Mouse (Mus musculus) heart, postnatal 0 days (tissue): ENCODE data around the gene Cdc42ep2. TPM values are rescaled to one million over a fixed set of nuclear protein-coding genes. Genes with fewer than 3 reads are reported as not detected.
A peak's percentile ranks its signal among the peaks of the same experiment; 100 is the strongest.

ENCODE experiments used
- ATAC-seq: fragments of 200-750 bp; cut with Nextera tagmentation; 2 replicates; pipeline ENCODE4 v1.8.0; 2017; ENCODE audit warnings: low read depth, moderate number of reproducible peaks, moderate library complexity; ENCODE audit not compliant: insufficient read depth
- DNase-seq: peaks from one replicate; pipeline ENCODE4 v3.0.0-alpha.2; 2016; ENCODE audit warnings: low spot score
- H3K27ac ChIP-seq: fragments of 300-500 bp; sonication (generic); 2 replicates; pipeline ENCODE4 v1.5.1; 2014; ENCODE audit warnings: low read depth, mild to moderate bottlenecking
- H3K27me3 ChIP-seq: fragments of 300-500 bp; sonication (generic); 2 replicates; pipeline ENCODE4 v1.6.1; 2014; ENCODE audit warnings: low read length, mixed read lengths; ENCODE audit not compliant: control insufficient read depth, insufficient read depth
- H3K36me3 ChIP-seq: fragments of 300-500 bp; sonication (generic); replicated peaks from 2 replicates; pipeline ENCODE4 v1.6.1; 2014; ENCODE audit warnings: low read length, mixed read lengths; ENCODE audit not compliant: control insufficient read depth, insufficient read depth
- H3K4me1 ChIP-seq: fragments of 300-500 bp; sonication (generic); 2 replicates; pipeline ENCODE4 v1.6.1; 2014; ENCODE audit warnings: antibody characterized with exemption; ENCODE audit not compliant: control insufficient read depth, insufficient read depth
- H3K4me2 ChIP-seq: fragments of 300-500 bp; sonication (generic); 2 replicates; pipeline ENCODE4 v1.6.1; 2014; ENCODE audit warnings: low read depth, mild to moderate bottlenecking, low read length, moderate library complexity
- H3K4me3 ChIP-seq: fragments of 300-500 bp; sonication (generic); 2 replicates; pipeline ENCODE4 v1.5.1; 2014; ENCODE audit warnings: low read depth, low read length
- H3K9ac ChIP-seq: fragments of 300-500 bp; sonication (generic); replicated peaks from 2 replicates; pipeline ENCODE4 v1.6.1; 2014; ENCODE audit warnings: low read depth, low read length, mixed read lengths
- H3K9me3 ChIP-seq: fragments of 300-500 bp; sonication (generic); replicated peaks from 2 replicates; pipeline ENCODE4 v1.6.1; 2016; ENCODE audit warnings: low read length; ENCODE audit not compliant: control insufficient read depth
- CTCF ChIP-seq: IDR thresholded peaks from 2 replicates; pipeline ENCODE4 v1.5.1; 2016; ENCODE audit warnings: antibody characterized with exemption, control low read depth, low read depth
- EP300 ChIP-seq: IDR thresholded peaks from 2 replicates; pipeline ENCODE4 v1.6.1; 2016; ENCODE audit warnings: antibody characterized with exemption, low read depth
- WGBS: fragments of 180-500 bp; shearing (Covaris S2); extraction: QIAGEN DNeasy Blood & Tissue Kit; methylation state at CpG from one replicate; pipeline ENCODE4 v1.1.7; 2014; 5-methylcytosine and 5-hydroxymethylcytosine counted together
- polyA plus RNA-seq: library from polyadenylated mRNA; unstranded; fragments of >200 nt; fragmentation: Nextera tagmentation; extraction: Ambion mirVana; gene quantifications from 2 replicates; pipeline ENCODE4 v1.2.1, GENCODE M21; 2015
- total RNA-seq: library from RNA; depleted of rRNA; stranded (reverse); fragments of >200 nt; gene quantifications from 2 replicates; pipeline ENCODE4 v1.2.3, GENCODE M21; 2014; ENCODE audit warnings: low replicate concordance

Gene Cdc42ep2
- total and polyA plus RNA-seq, 2 experiments from 2014 or later, result 8.8 to 17.4 TPM

DNA sequence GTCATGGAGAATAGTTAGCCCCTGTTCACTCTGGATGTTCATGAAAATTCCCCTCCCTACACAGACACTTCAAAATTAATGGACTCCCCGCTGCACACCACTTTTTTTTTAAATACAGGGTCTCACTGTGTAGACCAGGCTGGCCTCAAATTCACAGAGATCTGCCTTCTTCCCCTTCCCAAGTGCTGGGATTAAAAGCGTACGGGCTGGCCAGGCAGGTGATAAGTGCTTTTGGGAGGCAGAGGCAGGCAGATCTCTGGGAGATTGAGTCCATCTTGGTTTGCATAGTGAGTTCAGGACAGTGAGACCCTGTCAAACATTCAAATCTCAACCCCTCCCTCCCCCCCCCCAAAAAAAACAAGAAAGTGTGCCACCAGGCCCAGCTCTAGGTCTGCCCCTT, 1.7 kb downstream of the Cdc42ep2 start:
- TF ChIP-seq EP300, result no peak
- peak overlapping the region; percentile 15; the same call in 1 of the 2 replicates for H3K9ac ChIP-seq
- H3K9me3 ChIP-seq, result no peaks in the 10 kb centered on the region
- H3K4me1 ChIP-seq, result peaks cover 4% of the 10 kb centered on the region; the same call in 1 of the 2 replicates
- ATAC-seq, result no peak
- H3K4me2 ChIP-seq, result peak overlapping the region; percentile 87
- H3K36me3 ChIP-seq, result peaks cover 12% of the 10 kb centered on the region
- peak overlapping the region; percentile 26 for H3K4me3 ChIP-seq
- no peaks in the 10 kb centered on the region for H3K27me3 ChIP-seq
- WGBS, result 93% methylated on average over 3 of the region's 3 CpGs
- DNase-seq, result no peak
- H3K27ac ChIP-seq, result peak overlapping the region; percentile 64

DNA sequence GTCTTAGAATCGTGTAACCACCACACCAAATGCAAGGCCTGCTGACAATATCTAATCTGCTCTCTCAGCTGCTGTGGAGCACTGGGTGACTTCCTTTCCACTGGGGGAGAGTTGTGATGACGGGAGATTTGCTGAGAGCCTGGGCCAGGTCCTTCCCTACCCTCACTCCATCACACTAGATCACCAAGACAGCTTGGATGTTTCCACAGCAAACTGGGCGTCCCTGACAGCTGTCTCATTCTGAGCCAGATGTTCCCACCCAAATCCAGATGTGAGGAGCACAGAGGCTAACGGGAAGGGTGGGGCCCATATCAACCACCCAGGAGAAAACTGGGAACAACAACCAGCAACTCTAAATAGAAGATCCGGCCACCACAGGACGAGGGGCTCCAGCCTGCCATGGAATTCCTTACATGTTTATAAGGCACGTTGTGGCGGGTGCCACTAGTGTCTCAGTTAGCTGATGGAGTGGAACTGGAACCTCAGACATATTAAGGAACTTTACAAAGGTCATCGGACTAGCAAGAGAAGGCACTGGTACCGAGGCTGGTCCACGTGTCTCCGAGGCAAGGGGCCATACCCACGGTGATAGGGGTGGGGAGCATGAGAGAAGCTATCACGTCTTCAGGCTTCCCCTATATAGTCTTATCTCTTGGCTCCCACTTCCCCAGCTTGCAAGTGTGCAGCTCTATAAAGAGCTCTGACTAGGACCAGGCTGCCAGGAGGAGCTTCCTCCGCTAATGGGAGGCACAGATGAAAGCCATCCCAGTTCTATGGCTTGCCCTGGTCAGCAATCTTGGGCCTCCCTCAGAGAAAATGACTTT, 2.3 kb downstream of the Cdc42ep2 start:
- H3K36me3 ChIP-seq, result peaks cover 19% of the 10 kb centered on the region
- DNase-seq, result peak; percentile 22
- H3K9me3 ChIP-seq, result no peaks in the 10 kb centered on the region
- H3K27ac ChIP-seq, result peak overlapping the region; percentile 64
- peak overlapping the region; percentile 26 for H3K4me3 ChIP-seq
- peak overlapping the region; percentile 87 for H3K4me2 ChIP-seq
- no peaks in the 10 kb centered on the region for H3K27me3 ChIP-seq
- no peak for ATAC-seq
- peaks cover 4% of the 10 kb centered on the region; the same call in 1 of the 2 replicates for H3K4me1 ChIP-seq
- TF ChIP-seq EP300 (no peak), CTCF (no peak)
- 31% methylated on average over 15 of the region's 15 CpGs for WGBS
- peak overlapping the region; percentile 15 for H3K9ac ChIP-seq

DNA sequence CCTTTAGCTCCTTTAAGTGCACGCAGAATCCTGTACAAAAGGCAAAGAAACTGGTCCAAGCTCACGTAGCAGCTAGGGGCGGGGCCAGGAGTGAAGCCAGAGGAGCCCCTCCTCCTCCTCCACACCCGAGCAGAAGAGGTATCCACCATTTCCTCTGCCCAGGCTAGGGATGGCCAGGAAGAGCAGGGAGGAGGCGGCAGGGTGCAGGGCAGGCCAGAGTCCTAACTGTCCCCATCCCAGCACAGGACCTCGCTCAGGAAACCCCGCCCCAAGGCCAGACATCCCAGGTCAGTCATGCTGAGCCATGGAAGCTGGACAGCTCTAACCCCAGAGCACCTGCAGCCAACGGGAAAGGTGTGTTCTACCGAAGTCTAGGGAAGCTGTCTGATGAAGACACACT, 2.9 kb downstream of the Cdc42ep2 start:
- ATAC-seq (no peak; the same call in 1 of the 2 replicates), DNase-seq (peak; percentile 30)
- Histone ChIP-seq H3K4me1 (peaks cover 4% of the 10 kb centered on the region; the same call in 1 of the 2 replicates), H3K4me3 (peak overlapping the region; percentile 26; the same call in 1 of the 2 replicates), H3K9me3 (no peaks in the 10 kb centered on the region), H3K36me3 (peaks cover 24% of the 10 kb centered on the region), H3K27me3 (no peaks in the 10 kb centered on the region), H3K9ac (no peak overlapping the region; the same call in 1 of the 2 replicates), H3K4me2 (peak overlapping the region; percentile 87), H3K27ac (peak overlapping the region; percentile 64)
- TF ChIP-seq CTCF, result no peak
- TF ChIP-seq EP300, result no peak
- 32% methylated on average over 9 of the region's 9 CpGs for WGBS

DNA sequence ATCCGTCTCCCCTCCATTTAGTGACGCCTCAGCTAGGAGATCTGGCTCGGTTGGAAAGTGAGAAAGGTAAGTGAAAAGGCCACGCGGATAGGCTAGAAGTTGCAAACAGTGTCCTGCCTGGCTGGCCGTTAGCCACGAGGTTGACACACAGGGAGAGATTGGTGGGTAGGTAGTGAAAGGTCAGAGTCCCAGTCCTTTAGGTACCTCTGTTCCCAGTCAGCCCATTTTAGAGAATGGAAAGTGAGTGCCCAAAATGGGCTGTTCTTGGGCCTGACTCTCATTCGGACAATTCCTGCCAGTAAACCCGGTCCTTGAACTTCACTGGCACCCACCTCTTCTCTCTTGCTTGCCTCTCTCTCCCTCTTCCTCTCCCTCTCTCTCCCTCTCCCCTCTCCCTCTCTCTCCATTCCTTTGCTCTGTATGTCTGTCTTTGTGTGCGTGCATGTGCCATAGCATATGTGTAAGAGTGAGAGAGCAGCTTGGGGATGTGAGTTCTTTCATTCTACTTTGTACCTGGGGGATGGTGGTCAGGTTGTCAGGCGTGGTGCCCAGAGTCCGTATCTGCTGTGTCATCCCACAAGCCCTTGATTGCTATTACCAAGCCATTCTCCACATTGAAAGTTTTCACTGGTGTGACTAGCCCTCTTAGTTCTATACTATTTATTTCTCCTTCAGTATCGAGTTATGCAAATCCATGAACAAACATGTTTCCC, 11.5 kb downstream of the Cdc42ep2 start, which contains the start of gene Dpf2:
Dpf2 (minus strand) TSS at position 4 of the 713 bp plus-strand sequence.
- Histone ChIP-seq H3K27ac (peak within 1 kb of the TSS; percentile 88), H3K4me3 (peak within 1 kb of the TSS; percentile 82), H3K4me1 (peaks cover 25% of the 10 kb centered on the region), H3K9me3 (no peaks in the 10 kb centered on the region), H3K27me3 (no peaks in the 10 kb centered on the region), H3K36me3 (peaks cover 31% of the 10 kb centered on the region), H3K4me2 (peak within 1 kb of the TSS; percentile 82), H3K9ac (peak within 1 kb of the TSS; percentile 93)
- ATAC-seq, result peak; percentile 14
- TF ChIP-seq CTCF, result no peak
- TF ChIP-seq EP300, result no peak
- 15% methylated on average over 13 of the region's 13 CpGs for WGBS
- no peak for DNase-seq

DNA sequence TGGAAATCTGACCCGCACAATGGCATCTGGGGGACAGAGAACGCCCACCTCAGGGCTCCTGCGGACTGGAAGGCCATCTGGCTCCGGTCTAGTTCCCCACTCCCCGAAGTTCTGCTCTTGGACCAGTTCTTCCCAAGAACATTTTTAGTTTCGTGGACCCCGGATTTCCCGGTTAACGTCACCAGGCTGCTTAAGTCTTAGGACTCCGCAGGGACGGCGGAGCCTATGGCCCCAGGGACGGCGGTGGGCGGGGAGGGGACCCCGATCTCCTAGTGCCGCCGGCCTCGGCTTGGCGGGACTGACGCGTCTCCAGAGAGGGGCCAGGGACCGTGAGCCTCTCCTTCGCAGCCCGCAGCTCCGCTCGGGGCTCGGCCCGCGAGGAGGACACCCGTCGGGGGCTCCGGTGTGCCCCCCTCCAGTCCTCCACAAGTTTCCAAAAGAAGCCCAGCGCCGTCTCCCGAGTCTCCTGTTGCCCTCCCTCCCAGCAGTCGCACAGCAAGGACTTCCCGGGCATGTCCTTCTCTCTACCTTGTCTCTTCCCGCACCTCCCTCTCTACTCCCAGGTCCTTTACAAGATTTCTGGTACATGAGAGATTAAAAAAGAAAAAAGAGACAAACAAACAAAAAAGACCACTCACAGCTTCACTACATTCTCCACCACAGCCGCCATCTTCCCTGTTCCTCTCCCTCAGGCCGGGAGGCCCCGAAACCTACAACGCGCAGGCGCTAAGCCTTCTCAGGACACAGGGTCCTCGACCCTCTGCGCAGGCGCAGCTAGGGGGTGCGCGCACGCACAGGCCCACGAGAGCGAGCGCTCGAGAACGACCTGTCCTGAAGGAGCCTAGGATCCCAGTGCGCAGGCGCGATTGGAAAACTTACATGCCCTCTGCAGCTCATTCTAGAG, 12.3 kb downstream of the Cdc42ep2 start:
- TF ChIP-seq EP300 (peak; percentile 44; the same call in 1 of the 2 replicates), CTCF (peak; percentile 34)
- Histone ChIP-seq H3K4me3 (peak overlapping the region; percentile 82), H3K36me3 (peaks cover 26% of the 10 kb centered on the region), H3K9me3 (no peaks in the 10 kb centered on the region), H3K4me1 (peaks cover 25% of the 10 kb centered on the region), H3K27ac (peak overlapping the region; percentile 88), H3K4me2 (peak overlapping the region; percentile 82), H3K9ac (peak overlapping the region; percentile 93), H3K27me3 (no peaks in the 10 kb centered on the region)
- ATAC-seq (peak; percentile 97), DNase-seq (peak; percentile 99)
- WGBS, result under 1% methylated on average over 57 of the region's 59 CpGs
